Mouse (Mus musculus) testis, adult 2 months (tissue): ENCODE measurements around the gene Tor4a. TPM values are rescaled to one million over a fixed set of nuclear protein-coding genes. Genes with fewer than 3 reads are reported as not detected.
A peak's percentile ranks its signal among the peaks of the same experiment; 100 is the strongest.

ENCODE experiments used
- H3K27ac ChIP-seq: fragments of 200-500 bp; 2 replicates; pipeline ENCODE4 v1.5.1; 2012; ENCODE audit warnings: low read depth, low read length; ENCODE audit not compliant: control insufficient read depth, insufficient read depth
- H3K27me3 ChIP-seq: fragments of 200-500 bp; 2 replicates; pipeline ENCODE4 v1.6.1; 2012; ENCODE audit warnings: mild to moderate bottlenecking, low read length, moderate library complexity; ENCODE audit not compliant: control insufficient read depth, insufficient read depth
- H3K36me3 ChIP-seq: fragments of 200-500 bp; 2 replicates; pipeline ENCODE4 v1.6.1; 2012; ENCODE audit warnings: mild to moderate bottlenecking, low read length; ENCODE audit not compliant: control insufficient read depth, insufficient read depth
- H3K4me1 ChIP-seq: fragments of 200-500 bp; 2 replicates; pipeline ENCODE4 v1.6.1; 2012; ENCODE audit warnings: low read length; ENCODE audit not compliant: control insufficient read depth, insufficient read depth
- H3K4me3 ChIP-seq: fragments of 200-500 bp; 2 replicates; pipeline ENCODE4 v1.5.1; 2012; ENCODE audit warnings: low read depth, mild to moderate bottlenecking, low read length, moderate library complexity, mixed read lengths; ENCODE audit not compliant: control insufficient read depth
- CTCF ChIP-seq: fragments of 200-500 bp; IDR thresholded peaks from 2 replicates; pipeline ENCODE4 v1.5.1; 2012; ENCODE audit warnings: low read depth, mild to moderate bottlenecking, inconsistent platforms, low read length, moderate library complexity; ENCODE audit not compliant: control insufficient read depth, insufficient read depth, insufficient replicate concordance
- POLR2A ChIP-seq: fragments of 200-500 bp; IDR thresholded peaks from 2 replicates; pipeline ENCODE4 v1.6.1; 2012; ENCODE audit warnings: low read depth, mild to moderate bottlenecking, inconsistent platforms, low read length, moderate library complexity; ENCODE audit not compliant: control insufficient read depth
- polyA plus RNA-seq: library from polyadenylated mRNA; depleted of rRNA; stranded (reverse); fragments of >200 nt; gene quantifications from 2 replicates; pipeline ENCODE4 v1.2.3, GENCODE M21; 2012

Tor4a gene
- polyA plus RNA-seq, 1 experiment, result 0.98 TPM

- no peaks in the 10 kb centered on the region for H3K36me3 ChIP-seq
- H3K4me1 ChIP-seq, result peaks cover 2% of the 10 kb centered on the region
- H3K4me3 ChIP-seq, result peak within 1 kb of the TSS; percentile 98
- peak within 1 kb of the TSS; percentile 15 for H3K27ac ChIP-seq
- TF ChIP-seq CTCF (no peak), POLR2A (peak; percentile 70; the same call in 1 of the 2 replicates)
- no peaks in the 10 kb centered on the region for H3K27me3 ChIP-seq
These were observed 17.8 kb upstream of the Tor4a start, which contains the start of gene Stpg3 for GRCm38 (mm10) chr2:25214444-25214843. Stpg3 (minus strand) TSS chr2:25214637.

GRCm38 (mm10) chr2:25213266-25213865, 16.7 kb upstream of the Tor4a start:
- Histone ChIP-seq H3K27me3 (no peaks in the 10 kb centered on the region), H3K36me3 (no peaks in the 10 kb centered on the region), H3K4me3 (peak overlapping the region; percentile 98), H3K27ac (peak overlapping the region; percentile 15), H3K4me1 (peaks cover 2% of the 10 kb centered on the region)
- TF ChIP-seq POLR2A (no peak), CTCF (no peak)

GRCm38 (mm10) chr2:25211121-25211670, 14.5 kb upstream of the Tor4a start, which contains the start of gene Nelfb:
Nelfb (minus strand) TSS chr2:25211489.
- H3K36me3 ChIP-seq, result no peaks in the 10 kb centered on the region
- H3K27me3 ChIP-seq, result no peaks in the 10 kb centered on the region
- H3K4me3 ChIP-seq, result peak within 1 kb of the TSS; percentile 98
- TF ChIP-seq POLR2A, result peak; percentile 81
- no peak for TF ChIP-seq CTCF
- H3K4me1 ChIP-seq, result peaks cover 2% of the 10 kb centered on the region
- peak within 1 kb of the TSS; percentile 91 for H3K27ac ChIP-seq

GRCm38 (mm10) chr2:25210686-25211085, 14.0 kb upstream of the Tor4a start:
- H3K36me3 ChIP-seq, result no peaks in the 10 kb centered on the region
- peaks cover 2% of the 10 kb centered on the region for H3K4me1 ChIP-seq
- no peaks in the 10 kb centered on the region for H3K27me3 ChIP-seq
- peak overlapping the region; percentile 91 for H3K27ac ChIP-seq
- peak overlapping the region; percentile 98 for H3K4me3 ChIP-seq
- TF ChIP-seq POLR2A (no peak), CTCF (no peak)

- no peaks in the 10 kb centered on the region for H3K27me3 ChIP-seq
- no peak overlapping the region for H3K4me3 ChIP-seq
- peaks cover 2% of the 10 kb centered on the region; the same call in 1 of the 2 replicates for H3K4me1 ChIP-seq
- no peak for TF ChIP-seq POLR2A
- TF ChIP-seq CTCF, result no peak
- H3K27ac ChIP-seq, result no peak overlapping the region
- no peaks in the 10 kb centered on the region; the same call in 1 of the 2 replicates for H3K36me3 ChIP-seq
These were observed 10.9 kb upstream of the Tor4a start for GRCm38 (mm10) chr2:25207593-25207992.

GRCm38 (mm10) chr2:25203631-25204214, 7.0 kb upstream of the Tor4a start:
- Histone ChIP-seq H3K27me3 (no peaks in the 10 kb centered on the region), H3K27ac (no peak overlapping the region), H3K4me1 (no peaks in the 10 kb centered on the region), H3K4me3 (no peak overlapping the region), H3K36me3 (peaks cover 1% of the 10 kb centered on the region)
- no peak for TF ChIP-seq CTCF
- TF ChIP-seq POLR2A, result no peak

- Histone ChIP-seq H3K4me1 (no peaks in the 10 kb centered on the region; the same call in 1 of the 2 replicates), H3K27ac (no peak overlapping the region), H3K4me3 (no peak overlapping the region), H3K27me3 (no peaks in the 10 kb centered on the region), H3K36me3 (peaks cover 1% of the 10 kb centered on the region)
- no peak for TF ChIP-seq CTCF
- no peak for TF ChIP-seq POLR2A
These were observed 3.9 kb upstream of the Tor4a start for GRCm38 (mm10) chr2:25200631-25201030.
